Mouse (Mus musculus): ENCODE data around the gene Dlg4. TPM values are rescaled to one million over a fixed set of nuclear protein-coding genes. Genes with fewer than 3 reads are reported as not detected.

The Dlg4 gene
- polyA plus RNA-seq, 1 experiment from 2014 or later, result 15.0 TPM

DNA sequence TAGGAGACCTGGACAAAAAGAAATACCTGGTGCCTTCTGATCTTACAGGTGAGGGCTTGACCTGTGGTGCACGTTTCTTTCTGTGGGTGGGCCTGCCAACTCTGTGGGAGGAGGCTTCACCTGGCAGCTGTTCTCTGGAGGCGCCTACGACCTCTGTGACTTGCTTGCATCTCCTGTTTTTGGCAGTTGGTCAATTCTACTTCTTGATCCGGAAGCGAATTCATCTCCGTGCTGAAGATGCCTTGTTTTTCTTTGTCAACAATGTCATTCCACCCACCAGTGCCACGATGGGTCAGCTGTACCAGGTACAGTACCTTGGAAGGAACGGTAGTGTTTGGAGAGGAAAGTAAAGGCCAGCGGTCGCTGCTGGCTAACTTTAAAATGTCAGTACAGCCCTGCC is 24.3 kb upstream of the Dlg4 start:
- Histone ChIP-seq H3K36me3 (ENCODE audit: control insufficient read depth, insufficient read depth, low read length) (peaks cover 10% of the 10 kb centered on the region), H3K4me1 (ENCODE audit: control insufficient read depth, insufficient read depth, low read length) (peaks cover 7% of the 10 kb centered on the region), H3K9me3 (ENCODE audit: control insufficient read depth, low read length) (no peaks in the 10 kb centered on the region), H3K27ac (ENCODE audit: low read depth, low read length) (no peak overlapping the region), H3K27me3 (ENCODE audit: control insufficient read depth, insufficient read depth, low read length) (no peaks in the 10 kb centered on the region), H3K9ac (ENCODE audit: low read length) (peak overlapping the region; percentile 8; the same call in 1 of the 2 replicates), H3K4me2 (ENCODE audit: low read depth) (peak overlapping the region; percentile 59), H3K4me3 (ENCODE audit: low read depth, low read length) (peak overlapping the region; percentile 61)
- DNase-seq (ENCODE audit: low spot score), result no peak
- no peak for ATAC-seq (ENCODE audit: insufficient read depth, low FRiP score, low TSS enrichment)
- WGBS, result 89% methylated on average over 10 of the region's 10 CpGs

GRCm38 (mm10) chr11:69992932-69993331 is 23.8 kb upstream of the Dlg4 start:
- no peak overlapping the region for H3K4me2 ChIP-seq (ENCODE audit: low read depth)

GRCm38 (mm10) chr11:69994401-69995090 is 22.2 kb upstream of the Dlg4 start:
- peak overlapping the region; percentile 2; the same call in 1 of the 2 replicates for H3K4me3 ChIP-seq (ENCODE audit: low read depth, low read length)
- 88% methylated on average over 11 of the region's 11 CpGs for WGBS

More at GRCm38 (mm10) chr11:69992932-69993331, 23.8 kb upstream of the Dlg4 start:
- WGBS, result 92% methylated on average over 3 of the region's 3 CpGs
- H3K27ac ChIP-seq (ENCODE audit: low read depth, low read length), result no peak overlapping the region
- peaks cover 10% of the 10 kb centered on the region for H3K36me3 ChIP-seq (ENCODE audit: control insufficient read depth, insufficient read depth, low read length)
- H3K9ac ChIP-seq (ENCODE audit: low read length), result no peak overlapping the region
- no peak for ATAC-seq (ENCODE audit: insufficient read depth, low FRiP score, low TSS enrichment)
- 0 out of 2 replicates have a peak overlapping the region, but pooled peaks have one; percentile 61 for H3K4me3 ChIP-seq (ENCODE audit: low read depth, low read length)
- DNase-seq (ENCODE audit: low spot score), result no peak
- H3K9me3 ChIP-seq (ENCODE audit: control insufficient read depth, low read length), result no peaks in the 10 kb centered on the region
- H3K4me1 ChIP-seq (ENCODE audit: control insufficient read depth, insufficient read depth, low read length), result peaks cover 12% of the 10 kb centered on the region
- no peaks in the 10 kb centered on the region for H3K27me3 ChIP-seq (ENCODE audit: control insufficient read depth, insufficient read depth, low read length)

DNA sequence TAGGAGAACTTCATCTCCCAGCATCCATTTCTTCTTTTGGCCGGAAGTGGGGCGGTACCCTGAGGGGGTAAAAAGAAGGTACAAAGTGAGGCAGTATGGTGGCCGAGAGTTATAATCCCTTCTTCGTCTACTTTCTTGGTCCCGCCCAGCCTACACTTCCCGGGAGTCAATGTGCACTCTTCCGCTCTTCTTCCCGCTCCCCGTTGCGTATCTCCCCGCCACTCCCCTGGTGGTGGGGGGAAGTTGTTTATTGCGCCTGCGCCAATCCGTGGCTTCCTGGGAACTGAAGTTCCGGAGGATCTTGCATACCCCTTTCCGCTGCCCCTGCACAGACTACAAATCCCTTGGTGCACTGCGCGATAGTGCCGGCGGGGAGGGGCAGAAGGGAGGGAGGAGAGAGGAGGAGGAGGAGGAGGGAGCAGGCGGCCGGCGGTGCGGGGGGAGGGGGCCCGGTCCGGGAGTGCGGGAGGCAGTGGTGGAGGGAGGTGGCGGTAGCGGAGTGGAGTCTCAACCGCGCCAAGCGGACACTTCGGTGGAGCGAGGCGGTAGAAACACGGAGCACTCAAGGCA is 21.3 kb upstream of the Dlg4 start, which contains the start of gene Phf23:
TSS of gene Phf23 (plus strand) at position 387 of the 570 bp plus-strand sequence.
- no peaks in the 10 kb centered on the region for H3K9me3 ChIP-seq (ENCODE audit: control insufficient read depth, low read length)
- under 1% methylated on average over 36 of the region's 36 CpGs for WGBS
- peak; percentile 97 for DNase-seq (ENCODE audit: low spot score)
- H3K27me3 ChIP-seq (ENCODE audit: control insufficient read depth, insufficient read depth, low read length), result no peaks in the 10 kb centered on the region
- peak within 1 kb of the TSS; percentile 48 for H3K4me2 ChIP-seq (ENCODE audit: low read depth)
- peak within 1 kb of the TSS; percentile 96 for H3K27ac ChIP-seq (ENCODE audit: low read depth, low read length)
- peaks cover 12% of the 10 kb centered on the region for H3K4me1 ChIP-seq (ENCODE audit: control insufficient read depth, insufficient read depth, low read length)
- peak; percentile 69 for ATAC-seq (ENCODE audit: insufficient read depth, low FRiP score, low TSS enrichment)
- peaks cover 20% of the 10 kb centered on the region for H3K36me3 ChIP-seq (ENCODE audit: control insufficient read depth, insufficient read depth, low read length)
- H3K9ac ChIP-seq (ENCODE audit: low read length), result peak within 1 kb of the TSS; percentile 93
- peak within 1 kb of the TSS; percentile 95 for H3K4me3 ChIP-seq (ENCODE audit: low read depth, low read length)

More at GRCm38 (mm10) chr11:69994401-69995090, 22.2 kb upstream of the Dlg4 start:
- no peak for DNase-seq (ENCODE audit: low spot score)
- H3K4me1 ChIP-seq (ENCODE audit: control insufficient read depth, insufficient read depth, low read length), result peaks cover 12% of the 10 kb centered on the region
- H3K27ac ChIP-seq (ENCODE audit: low read depth, low read length), result no peak overlapping the region
- H3K4me2 ChIP-seq (ENCODE audit: low read depth), result no peak overlapping the region
- peaks cover 19% of the 10 kb centered on the region for H3K36me3 ChIP-seq (ENCODE audit: control insufficient read depth, insufficient read depth, low read length)
- H3K27me3 ChIP-seq (ENCODE audit: control insufficient read depth, insufficient read depth, low read length), result no peaks in the 10 kb centered on the region
- ATAC-seq (ENCODE audit: insufficient read depth, low FRiP score, low TSS enrichment), result no peak
- H3K9ac ChIP-seq (ENCODE audit: low read length), result no peak overlapping the region
- H3K9me3 ChIP-seq (ENCODE audit: control insufficient read depth, low read length), result no peaks in the 10 kb centered on the region

GRCm38 (mm10) chr11:69996161-69997061 is 20.3 kb upstream of the Dlg4 start:
- Histone ChIP-seq H3K27me3 (ENCODE audit: control insufficient read depth, insufficient read depth, low read length) (no peaks in the 10 kb centered on the region), H3K9ac (ENCODE audit: low read length) (peak overlapping the region; percentile 93), H3K36me3 (ENCODE audit: control insufficient read depth, insufficient read depth, low read length) (peaks cover 20% of the 10 kb centered on the region), H3K9me3 (ENCODE audit: control insufficient read depth, low read length) (no peaks in the 10 kb centered on the region), H3K4me1 (ENCODE audit: control insufficient read depth, insufficient read depth, low read length) (peaks cover 13% of the 10 kb centered on the region), H3K4me2 (ENCODE audit: low read depth) (peak overlapping the region; percentile 48), H3K27ac (ENCODE audit: low read depth, low read length) (peak overlapping the region; percentile 96), H3K4me3 (ENCODE audit: low read depth, low read length) (peak overlapping the region; percentile 95)
- peak; percentile 1; the same call in 1 of the 2 replicates for ATAC-seq (ENCODE audit: insufficient read depth, low FRiP score, low TSS enrichment)
- peak; percentile 36 for DNase-seq (ENCODE audit: low spot score)
- under 1% methylated on average over 55 of the region's 66 CpGs for WGBS

DNA sequence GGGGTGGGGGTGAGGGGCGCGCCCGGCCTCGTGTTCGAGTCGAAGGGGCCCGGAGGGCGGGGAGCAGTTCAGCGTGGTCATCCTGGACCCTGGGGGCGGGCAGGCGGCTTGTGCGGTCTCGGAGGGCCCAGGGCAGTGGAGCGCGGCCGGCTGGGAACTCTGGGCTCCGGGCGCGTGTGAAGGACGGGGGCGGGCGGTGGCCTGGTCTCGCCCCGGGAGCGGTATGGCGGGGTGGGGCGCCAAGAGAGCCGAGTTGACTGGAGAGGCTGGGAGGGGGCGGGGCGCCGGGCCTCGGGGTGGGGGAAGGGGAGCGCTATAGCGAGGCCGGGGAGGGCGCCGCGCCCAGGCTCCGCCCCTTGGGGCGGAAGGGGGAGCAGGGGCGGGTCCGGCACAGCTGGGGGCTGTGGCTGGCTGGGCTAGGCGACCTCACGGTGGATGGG is 19.7 kb upstream of the Dlg4 start:
- Histone ChIP-seq H3K27ac (ENCODE audit: low read depth, low read length) (peak overlapping the region; percentile 96), H3K4me2 (ENCODE audit: low read depth) (peak overlapping the region; percentile 48), H3K36me3 (ENCODE audit: control insufficient read depth, insufficient read depth, low read length) (peaks cover 20% of the 10 kb centered on the region), H3K4me3 (ENCODE audit: low read depth, low read length) (peak overlapping the region; percentile 95), H3K9ac (ENCODE audit: low read length) (peak overlapping the region; percentile 93), H3K4me1 (ENCODE audit: control insufficient read depth, insufficient read depth, low read length) (peaks cover 19% of the 10 kb centered on the region), H3K27me3 (ENCODE audit: control insufficient read depth, insufficient read depth, low read length) (no peaks in the 10 kb centered on the region), H3K9me3 (ENCODE audit: control insufficient read depth, low read length) (no peaks in the 10 kb centered on the region)
- 0% methylated on average over 5 of the region's 44 CpGs for WGBS
- DNase-seq (ENCODE audit: low spot score), result peak; percentile 86
- 0 out of 2 replicates have a peak, but pooled peaks have one; percentile 7 for ATAC-seq (ENCODE audit: insufficient read depth, low FRiP score, low TSS enrichment)

DNA sequence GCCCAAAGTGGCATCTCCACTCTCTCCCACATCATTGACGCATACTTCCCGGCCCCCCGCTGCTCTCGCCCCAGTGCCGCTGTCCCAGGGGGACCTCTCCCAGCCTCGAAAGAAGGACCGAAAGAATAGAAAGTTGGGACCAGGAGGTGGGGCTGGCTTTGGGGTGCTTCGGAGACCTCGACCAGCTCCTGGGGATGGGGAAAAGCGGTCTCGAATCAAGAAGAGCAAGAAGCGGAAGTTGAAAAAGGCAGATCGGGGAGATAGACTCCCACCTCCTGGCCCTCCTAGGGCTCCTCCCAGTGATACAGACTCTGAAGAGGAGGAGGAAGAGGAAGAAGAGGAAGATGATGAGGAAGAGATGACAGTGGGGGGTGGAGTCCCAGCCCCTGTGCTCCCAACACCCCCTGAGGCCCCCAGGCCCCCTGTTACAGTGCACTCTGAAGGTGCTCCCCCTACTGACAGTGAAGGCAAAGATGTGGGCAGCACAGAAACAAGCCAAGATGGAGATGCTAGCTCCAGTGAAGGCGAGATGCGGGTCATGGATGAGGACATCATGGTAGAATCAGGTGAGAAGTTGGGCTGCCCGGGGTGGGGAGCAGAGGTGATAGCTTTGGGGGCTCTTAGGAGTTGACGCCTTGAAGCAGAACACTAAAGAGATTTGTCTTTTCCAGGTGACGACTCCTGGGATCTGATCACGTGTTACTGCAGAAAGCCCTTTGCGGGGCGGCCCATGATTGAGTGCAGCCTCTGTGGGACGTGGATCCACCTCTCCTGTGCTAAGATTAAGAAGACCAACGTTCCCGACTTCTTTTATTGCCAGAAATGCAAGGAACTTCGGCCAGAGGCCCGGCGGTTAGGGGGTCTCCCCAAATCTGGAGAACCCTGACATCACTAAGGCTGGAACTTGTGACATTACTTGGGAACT is 17.9 kb upstream of the Dlg4 start:
- H3K9me3 ChIP-seq (ENCODE audit: control insufficient read depth, low read length), result no peaks in the 10 kb centered on the region
- H3K9ac ChIP-seq (ENCODE audit: low read length), result no peak overlapping the region
- 93% methylated on average over 27 of the region's 27 CpGs for WGBS
- H3K36me3 ChIP-seq (ENCODE audit: control insufficient read depth, insufficient read depth, low read length), result peaks cover 20% of the 10 kb centered on the region
- peaks cover 18% of the 10 kb centered on the region for H3K4me1 ChIP-seq (ENCODE audit: control insufficient read depth, insufficient read depth, low read length)
- H3K4me2 ChIP-seq (ENCODE audit: low read depth), result no peak overlapping the region
- DNase-seq (ENCODE audit: low spot score), result no peak
- no peak for ATAC-seq (ENCODE audit: insufficient read depth, low FRiP score, low TSS enrichment)
- peak overlapping the region; percentile 5; the same call in 1 of the 2 replicates for H3K4me3 ChIP-seq (ENCODE audit: low read depth, low read length)
- H3K27ac ChIP-seq (ENCODE audit: low read depth, low read length), result no peak overlapping the region
- no peaks in the 10 kb centered on the region for H3K27me3 ChIP-seq (ENCODE audit: control insufficient read depth, insufficient read depth, low read length)

All from neural tube, embryonic 11.5 days (tissue).